Mouse (Mus musculus) embryo, embryonic 10.5 days (tissue): ENCODE measurements at regions not wholly inside any gene's neighbourhood (a gene's known extent, or its start where the extent isn't known, plus 50 kb on each side); places are given as distances from the start of the nearest gene placed in this dataset.
"Not testable (repeated sequence)": the region's sequence is repeated elsewhere in the genome, so short reads cannot be mapped to it uniquely, and the experiment has no call there.

ENCODE experiments used
- DNase-seq: peaks from one replicate; pipeline ENCODE4 v3.0.0-alpha.2; 2015; ENCODE audit warnings: low spot score

DNA sequence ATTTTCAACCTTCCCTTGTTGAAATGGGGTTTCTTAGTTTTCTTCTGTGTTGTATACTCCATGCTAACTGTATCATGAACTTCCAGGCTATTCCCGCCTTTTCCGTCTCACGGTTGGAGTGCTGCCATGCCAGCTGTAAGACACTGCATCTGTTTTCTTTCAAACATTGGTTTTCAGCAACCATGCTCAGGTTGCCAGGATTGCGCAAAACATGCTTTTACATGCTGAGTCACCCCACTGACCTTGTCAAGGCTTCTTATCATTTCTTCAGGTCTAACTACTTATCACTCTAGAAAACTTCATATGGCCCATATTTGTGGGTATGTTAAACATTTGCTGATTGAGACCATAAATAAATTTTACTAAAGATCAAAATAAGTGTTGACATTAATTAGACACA lies 551.2 kb downstream of the Tlr4 start:
- DNase-seq, result no peak

DNA sequence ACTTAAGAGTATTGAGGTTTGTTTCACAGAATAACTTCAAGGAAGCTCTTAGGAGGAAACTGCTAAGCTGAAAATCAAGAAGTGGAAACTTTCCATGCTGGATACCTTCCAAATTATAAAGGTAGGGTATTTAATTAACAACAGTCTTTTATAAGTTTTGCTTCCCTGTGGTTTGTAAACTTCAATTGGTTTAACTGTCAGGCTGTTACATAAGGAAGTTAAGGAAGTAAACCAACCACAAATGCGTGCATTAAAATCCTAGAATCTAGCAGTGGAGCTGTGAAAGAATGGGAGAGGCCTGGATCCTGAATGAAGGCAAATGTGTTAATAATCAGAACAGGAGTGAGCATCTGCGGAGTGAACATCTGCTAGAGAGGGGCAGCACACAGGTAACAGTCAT lies 560.5 kb downstream of the Tlr4 start:
- no peak for DNase-seq

DNA sequence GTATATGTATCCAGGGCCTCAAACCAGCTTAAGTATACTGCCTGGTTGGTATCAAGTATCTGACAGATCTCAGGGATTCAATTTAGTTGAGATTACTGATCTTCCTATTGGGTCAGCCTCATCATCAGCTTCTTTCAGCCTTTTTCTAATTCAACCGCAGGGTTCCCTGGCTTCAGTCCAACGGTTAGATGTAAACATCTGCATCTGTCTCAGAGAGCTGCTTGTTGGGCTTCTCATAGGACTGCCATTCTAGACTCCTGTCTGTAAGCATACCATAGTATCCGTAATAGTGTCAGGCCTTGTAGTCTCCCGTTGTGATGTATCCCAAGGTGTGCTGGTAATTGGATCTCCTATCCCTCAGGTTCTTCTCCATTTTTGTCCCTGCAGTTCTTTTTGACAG lies 575.6 kb downstream of the Tlr4 start:
- DNase-seq, result no peak

DNA sequence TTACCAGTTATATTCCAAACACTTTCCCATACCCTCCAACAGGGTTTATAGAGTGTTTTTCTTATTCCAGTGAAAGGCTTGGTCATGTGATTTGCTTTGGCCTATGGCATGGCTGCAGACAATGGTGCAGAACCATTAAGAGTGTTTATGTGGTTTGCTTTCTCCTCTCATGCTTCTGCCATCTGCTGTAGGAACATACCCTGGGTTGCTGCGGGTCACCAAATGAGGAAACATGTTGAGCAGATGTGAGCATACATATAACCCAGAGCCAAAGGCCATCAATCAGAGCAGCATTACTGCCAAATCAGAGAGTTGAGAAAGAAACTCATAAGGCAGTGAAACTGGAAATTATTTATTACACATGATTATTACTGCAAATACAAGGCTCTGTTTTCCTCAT lies 596.7 kb downstream of the Tlr4 start:
- DNase-seq, result peak; percentile 2

DNA sequence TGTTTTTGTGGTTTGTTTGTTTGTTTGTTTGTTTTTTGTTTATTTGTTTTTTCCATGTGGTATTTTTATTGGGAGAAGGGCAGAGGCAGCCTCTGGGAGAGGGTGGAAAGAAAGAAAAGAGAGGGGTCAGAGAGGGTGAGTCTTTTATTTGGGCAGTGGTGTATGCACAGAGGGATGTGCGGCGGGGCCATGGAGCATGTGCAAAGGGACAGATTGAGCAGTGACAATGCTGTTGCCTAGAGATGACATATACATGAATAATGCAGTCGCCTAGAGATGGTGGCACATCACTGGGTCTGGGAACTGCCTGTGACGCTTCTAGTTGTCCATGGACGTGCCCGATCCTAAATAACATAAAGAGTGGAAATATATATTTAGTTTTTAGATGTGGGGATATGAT lies 598.3 kb downstream of the Tlr4 start:
- peak; percentile 3 for DNase-seq

DNA sequence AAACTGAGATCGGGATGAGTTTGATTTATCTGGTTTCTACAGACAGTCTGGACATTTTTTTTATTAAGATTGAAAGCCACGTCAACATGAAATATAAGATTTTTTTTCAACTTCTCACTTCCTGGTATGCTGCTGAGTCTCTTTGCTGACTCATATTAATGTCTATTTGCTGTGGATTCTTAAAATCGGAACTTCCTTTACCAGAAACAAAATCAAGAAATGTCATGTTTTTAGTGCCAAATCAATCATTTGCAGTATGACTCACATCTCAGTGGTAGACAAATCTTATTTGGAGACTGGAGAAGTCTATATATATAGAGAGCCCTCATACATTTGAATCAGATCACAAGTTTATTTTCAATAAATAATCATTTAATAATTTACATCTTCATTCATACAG lies 620.5 kb downstream of the Tlr4 start:
- no peak for DNase-seq

DNA sequence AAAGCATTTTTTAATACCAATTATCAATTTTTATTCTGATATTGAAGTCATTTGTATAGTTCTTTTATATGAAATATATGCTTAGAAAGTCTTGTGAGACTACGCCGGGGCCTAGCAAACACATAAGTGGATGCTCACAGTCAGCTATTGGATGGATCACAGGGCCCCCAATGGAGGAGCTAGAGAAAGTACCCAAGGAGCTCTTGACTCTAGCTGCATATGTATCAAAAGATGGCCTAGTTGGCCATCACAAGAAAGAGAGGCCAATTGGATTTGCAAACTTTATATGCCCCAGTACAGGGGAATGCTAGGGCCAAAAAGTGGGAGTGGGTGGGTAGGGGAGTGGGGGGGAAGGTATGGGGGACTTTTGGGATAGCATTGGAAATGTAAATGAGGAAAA lies 632.5 kb downstream of the Tlr4 start:
- not testable (repeated sequence) for DNase-seq

DNA sequence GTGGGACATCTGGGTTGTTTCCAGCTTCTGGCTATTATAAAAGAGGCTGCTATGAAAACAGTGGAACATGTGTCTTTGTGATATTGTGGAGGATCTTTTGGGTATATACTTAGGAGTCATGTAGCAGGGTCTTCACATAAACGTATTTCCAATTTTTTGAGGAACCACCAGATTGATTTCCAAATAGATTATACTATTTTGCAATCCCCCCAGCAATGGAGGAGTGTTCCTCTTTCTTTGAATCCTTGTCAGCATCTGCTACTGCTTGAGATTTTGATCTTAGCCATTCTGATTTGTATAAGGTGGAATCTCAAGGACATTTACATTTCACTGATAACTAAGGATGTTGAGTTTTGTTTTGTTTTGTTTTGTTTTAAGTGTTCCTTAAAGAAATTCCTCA lies 645.6 kb downstream of the Tlr4 start:
- no peak for DNase-seq

DNA sequence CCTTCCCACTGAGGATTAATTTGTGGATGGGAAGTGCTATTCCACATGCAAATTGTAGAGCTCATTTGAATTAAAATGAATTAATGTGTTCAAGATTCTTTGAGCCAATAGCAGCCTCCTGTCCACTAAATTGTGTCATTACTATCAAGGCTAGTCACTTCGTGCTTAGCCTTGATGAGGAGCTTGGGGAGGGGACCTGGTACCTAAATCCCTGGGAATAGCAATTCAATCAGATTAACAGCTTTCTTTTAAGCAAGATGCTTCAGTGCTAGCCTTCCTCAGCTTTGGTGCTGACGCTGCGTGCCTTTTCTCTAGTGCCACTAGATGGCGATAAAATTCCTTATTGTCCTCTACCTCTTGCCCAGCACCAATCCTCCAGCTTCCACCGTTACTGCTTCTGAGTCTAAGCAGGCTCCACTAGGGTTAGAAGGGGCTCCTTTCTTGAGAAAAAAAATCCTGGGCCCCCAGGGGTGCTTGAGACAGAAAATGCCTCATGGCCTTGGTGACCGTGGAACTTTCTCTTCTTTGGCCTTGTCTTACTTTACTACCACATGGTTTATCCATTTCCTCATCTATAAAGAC lies 650.0 kb downstream of the Tlr4 start:
- DNase-seq, result peak; percentile 85

DNA sequence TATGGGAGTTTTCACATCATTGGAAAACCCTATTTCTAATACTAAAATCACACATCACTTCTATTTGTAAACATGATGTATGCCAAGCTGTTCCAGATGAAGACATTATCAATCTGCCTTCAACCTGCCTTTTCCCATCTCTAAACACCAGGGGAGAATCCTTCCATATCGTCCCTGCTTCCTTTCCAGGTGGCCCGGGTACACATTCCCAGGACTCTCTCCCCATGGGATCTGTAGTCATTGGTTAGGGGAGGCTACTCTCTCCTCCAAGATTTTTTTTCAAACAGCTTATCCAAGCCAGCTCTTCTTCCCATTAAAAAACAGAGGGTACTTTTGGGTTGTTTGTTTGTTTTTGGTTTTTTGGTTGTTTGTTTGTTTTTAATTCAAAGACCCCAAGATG lies 650.7 kb downstream of the Tlr4 start:
- DNase-seq, result no peak

DNA sequence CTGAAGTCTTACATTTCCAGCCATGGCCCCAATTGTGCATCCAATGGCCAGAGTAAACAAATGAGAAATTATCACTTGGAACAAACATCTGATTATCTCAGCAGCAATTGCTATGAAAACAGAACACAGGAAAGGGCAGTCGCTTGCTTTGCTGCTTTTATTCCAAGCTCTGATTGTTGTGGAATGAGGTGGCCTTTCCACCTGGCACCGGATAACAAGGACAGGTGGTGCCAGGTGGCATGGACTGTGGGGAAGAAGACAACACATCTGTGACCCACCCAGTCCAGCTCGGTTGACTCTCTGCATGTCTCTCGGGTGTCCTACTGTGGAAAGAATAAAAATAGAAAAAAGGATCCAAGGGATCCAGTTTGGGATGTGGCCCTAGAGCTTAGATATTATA lies 694.9 kb downstream of the Tlr4 start:
- DNase-seq, result no peak

DNA sequence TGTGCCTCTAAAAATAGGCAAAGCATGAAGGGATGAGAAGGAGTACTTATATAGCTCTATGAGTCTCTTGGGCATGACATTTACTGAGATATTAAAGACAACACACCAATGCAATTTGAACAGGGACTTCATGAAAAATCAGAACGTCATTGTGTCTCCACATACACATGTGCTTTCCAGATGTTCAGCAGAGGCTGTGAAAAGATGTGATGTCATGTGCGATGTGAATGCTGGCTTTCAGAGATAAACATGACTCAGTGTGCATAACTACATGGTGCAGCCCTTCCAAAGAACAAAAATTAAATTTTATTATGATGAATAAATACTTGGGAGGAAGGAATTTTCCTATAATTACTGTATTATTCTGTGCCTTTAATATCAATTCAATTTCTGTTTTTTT lies 695.8 kb downstream of the Tlr4 start:
- DNase-seq, result peak; percentile 22

DNA sequence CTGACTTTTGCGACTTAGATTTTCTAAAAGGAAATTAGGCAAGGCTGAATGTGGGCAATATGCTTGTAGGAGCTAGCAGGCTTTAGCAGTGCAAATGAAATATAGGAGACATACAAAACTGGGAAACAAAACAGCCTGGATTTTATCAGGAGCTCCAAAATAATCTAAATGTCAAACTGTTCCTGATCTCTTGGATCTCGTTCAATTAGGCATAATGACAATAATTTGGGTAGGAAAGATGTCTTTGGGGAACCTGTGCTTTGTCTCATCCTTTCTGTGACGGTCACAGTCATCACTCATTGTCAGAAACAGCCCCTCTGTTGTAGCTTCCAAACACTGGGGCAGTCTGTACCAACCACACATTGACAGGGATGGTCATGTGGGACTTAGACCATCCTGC lies 702.2 kb downstream of the Tlr4 start:
- DNase-seq, result no peak

DNA sequence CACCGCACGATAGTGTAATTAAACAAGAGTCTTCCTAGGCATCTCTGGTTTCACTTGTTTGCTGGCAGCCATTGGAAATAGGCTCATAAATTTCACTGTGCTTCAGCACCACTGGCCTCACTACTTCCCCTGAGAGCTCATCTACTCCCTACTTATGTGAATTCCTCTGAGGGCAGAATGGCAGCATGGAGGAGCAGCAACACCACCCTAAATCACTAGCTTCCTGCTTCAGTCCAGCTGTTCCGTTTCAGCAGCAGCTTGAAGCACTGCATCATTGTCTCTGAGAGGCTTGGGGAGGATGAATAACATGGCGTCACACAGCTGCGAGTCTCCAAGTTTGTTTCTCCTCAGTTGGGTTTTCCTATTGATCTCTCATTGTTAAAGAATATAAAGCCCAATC lies 712.1 kb downstream of the Tlr4 start:
- peak; percentile 4 for DNase-seq

DNA sequence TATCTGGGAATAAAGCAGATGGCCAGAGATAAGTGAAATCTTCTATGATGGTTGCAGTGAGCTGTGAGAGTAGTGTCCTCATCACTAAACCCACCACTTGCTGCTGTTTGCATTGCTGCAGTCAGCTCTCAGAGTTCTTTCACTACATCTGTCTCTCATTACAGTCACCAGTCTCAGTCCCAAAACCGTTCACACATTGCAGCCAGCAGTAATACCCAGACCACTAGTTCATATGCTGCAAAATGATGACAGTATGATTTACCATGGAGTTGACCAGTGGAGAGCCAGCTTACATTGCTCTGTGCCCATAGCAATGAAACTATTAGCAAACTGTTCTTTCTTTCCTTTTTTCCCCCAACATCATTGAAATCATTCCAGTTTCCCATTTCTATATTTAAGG lies 718.6 kb downstream of the Tlr4 start:
- peak; percentile 11 for DNase-seq

DNA sequence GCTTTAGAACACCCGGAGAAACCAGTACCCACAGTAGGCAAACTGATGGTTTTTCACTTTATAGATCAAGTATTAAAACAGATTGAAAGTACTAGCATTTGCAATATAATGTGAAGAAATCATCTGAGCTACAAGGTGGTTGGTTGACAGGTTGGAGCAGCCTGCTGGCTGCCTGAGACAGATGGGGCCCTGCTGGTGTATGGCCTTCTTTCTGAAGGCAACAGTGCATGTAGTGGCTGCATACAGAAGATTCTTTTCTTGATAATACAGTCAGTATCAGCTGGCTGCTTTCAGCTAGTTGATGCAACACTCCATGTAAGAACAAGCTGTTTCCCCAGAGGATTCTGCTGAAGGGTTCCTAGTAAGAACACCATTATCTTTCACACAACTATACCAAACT lies 720.6 kb downstream of the Tlr4 start:
- DNase-seq, result no peak

DNA sequence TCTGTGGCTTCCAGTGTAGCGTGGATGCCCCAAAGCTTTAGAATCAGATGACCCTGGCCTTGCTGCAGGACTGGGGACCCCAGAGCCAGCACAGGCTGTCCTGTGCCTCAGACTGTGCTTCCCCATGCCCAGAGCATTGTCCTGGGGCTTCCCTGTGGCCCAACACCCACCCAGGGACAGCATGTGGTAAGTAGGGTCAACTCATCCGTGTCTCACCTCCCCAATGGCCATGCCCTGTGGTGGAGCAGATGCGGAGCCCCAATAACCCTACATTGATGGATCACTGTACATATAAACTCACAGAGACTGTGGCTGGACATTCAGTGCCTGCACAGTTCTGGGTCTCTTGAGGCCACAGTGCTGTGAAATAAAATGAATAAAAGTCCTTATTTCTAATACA lies 726.1 kb downstream of the Tlr4 start:
- DNase-seq, result no peak

DNA sequence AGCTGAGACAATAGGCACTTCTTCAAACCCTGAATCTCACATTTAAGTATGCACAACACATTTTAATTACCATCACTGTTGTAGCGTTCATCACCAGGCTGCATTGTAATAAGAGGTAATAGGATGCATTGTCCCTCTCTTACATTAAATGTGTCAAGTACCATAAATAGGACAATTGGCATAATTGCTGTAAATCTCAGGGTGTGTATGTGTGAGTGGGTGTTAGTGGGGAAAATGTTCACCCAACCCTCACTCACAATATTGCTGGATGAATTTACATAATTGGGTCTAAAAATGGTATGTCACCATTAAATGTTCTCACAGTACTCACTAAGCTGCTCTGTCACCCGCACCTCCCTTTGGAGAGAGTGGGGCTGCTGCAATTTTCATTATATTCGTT lies 747.4 kb downstream of the Tlr4 start:
- DNase-seq, result no peak

DNA sequence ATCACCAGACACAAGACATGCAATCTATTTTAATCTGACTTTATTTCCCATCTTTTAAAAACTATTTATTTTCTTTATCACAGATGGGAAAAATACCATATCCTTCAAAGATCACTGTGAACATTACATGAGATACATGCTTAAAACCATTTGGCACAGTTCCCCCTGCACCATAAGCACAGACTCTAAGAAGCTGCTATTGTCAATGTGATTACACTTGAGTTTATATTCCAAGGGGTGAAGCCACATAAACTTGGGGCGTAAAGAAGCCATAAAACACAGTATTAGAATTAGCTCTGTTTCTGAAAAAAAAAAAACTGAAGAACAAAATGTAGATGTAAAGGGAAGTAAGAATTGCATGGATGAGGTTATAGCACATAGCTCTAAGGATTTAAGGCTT lies 762.1 kb downstream of the Tlr4 start:
- DNase-seq, result no peak

DNA sequence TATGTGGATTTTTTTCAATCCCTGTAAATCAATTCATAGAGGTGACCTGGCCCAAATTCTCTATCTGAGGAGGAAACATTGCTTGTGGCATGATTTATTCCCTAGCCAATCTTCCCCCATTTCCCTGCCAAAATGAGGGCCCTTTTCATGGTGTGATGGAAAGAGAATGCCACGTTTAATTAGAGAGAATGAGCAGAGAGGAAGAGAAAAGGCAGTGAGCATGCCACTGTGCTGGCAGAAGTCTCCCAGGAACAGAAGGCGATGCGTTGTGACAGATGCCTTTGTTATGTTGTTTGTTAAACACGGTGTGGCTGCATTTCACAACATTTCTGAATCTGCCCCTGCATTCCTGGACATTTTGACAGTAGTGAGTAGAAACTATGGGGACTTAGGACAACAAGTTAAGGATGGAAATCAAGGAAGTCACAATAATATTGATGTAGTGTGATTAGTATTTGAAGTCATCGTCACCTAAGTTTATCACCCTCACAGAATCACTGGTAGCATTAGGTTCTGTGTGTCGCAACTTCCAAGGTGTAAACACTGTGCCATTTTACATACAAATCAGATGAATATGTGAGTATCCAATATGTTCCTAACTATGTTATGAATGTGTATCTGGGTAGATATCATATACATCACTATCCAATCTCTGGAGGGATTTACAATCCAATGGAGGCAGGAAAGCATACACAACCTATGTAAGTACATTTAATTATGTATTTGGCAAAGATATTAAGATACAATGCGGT lies 762.8 kb downstream of the Tlr4 start:
- DNase-seq, result no peak

DNA sequence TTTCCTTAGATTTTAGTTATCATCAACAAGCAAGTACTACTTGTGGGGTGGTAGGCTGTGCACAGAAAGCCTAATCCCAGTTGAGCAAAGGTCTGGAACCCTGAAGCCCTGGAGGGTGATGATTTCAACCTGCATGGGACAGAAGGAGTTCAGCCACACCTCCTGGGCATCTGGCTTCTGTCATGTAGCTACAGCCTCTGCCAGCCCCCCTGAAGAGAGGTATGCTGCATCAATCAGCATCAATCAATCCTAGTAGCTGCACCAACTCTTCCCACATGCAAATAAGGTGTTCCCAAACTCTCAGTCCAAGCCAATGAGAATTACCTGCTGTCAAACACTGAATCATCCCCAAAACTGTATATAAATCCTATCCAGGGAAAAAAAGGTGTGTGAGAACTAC lies 779.8 kb downstream of the Tlr4 start:
- no peak for DNase-seq

DNA sequence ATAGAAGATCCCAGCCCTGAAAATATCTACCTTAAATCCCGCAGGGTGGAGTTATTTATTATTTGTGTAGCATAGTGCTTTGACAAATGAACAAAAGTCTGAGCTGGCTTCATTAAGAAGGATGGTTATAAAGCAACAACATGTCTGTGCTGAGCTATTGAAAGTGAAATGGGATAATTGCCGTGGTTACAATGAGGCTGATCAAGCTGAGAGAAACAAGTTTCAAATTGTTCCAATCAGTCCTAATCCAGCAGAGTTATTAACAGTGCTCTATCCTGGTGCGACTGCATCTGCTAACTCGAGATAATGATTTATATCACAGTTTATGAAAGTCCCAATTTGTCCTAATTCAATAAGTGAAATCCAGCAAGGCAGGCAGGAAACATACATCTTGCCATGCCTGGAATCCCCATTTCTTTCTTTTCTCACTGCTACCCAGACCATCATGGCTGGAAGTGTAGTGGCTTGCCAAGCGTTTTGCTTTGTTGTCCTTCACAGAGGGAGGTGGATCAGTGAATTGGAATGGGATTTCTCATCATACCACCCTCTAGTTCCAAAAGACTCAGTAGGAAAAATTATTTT lies 787.2 kb downstream of the Tlr4 start:
- DNase-seq, result no peak

DNA sequence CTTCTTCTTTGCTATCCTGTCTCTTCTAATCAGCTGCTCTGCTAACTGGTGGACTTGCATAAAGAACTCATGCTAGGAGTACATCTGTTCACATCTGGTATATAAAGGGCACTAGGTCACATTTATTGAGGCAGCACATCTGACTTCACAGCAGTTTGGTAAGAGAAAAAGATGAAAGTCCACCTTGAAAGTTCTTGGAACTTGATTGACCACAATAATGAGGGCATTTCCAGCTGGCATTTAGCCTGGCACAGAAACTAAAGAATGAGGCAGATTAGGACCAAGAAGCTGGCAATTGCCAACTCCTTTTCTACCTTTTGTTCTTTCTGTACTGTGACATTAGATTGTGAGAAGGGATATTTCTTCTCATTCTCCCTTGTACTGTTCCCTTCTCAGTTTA lies 799.3 kb downstream of the Tlr4 start:
- no peak for DNase-seq

DNA sequence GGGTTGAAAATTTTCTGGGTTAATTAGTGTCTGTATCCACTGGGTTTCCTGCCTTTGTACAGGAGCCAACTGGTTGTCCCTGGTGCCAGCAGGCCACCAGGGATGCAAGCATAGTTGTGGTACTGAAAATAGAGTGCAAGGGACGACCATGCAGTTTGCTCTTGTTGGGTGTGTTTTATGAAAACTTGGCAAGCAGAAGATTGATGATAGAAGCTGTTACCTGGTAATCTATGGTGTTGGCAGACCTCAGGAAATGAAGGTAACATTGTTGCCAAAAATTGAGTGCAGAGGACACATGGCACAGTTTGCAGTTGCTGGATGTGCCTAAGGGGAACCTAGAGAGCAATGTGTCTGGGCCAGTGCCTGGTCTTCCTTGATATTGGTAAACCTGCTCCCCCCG lies 818.7 kb downstream of the Tlr4 start:
- DNase-seq, result no peak
